Mouse (Mus musculus): ENCODE measurements at regions not wholly inside any gene's neighbourhood (a gene's known extent, or its start where the extent isn't known, plus 50 kb on each side); places are given as distances from the start of the nearest gene placed in this dataset.
A peak's percentile ranks its signal among the peaks of the same experiment; 100 is the strongest.

DNA sequence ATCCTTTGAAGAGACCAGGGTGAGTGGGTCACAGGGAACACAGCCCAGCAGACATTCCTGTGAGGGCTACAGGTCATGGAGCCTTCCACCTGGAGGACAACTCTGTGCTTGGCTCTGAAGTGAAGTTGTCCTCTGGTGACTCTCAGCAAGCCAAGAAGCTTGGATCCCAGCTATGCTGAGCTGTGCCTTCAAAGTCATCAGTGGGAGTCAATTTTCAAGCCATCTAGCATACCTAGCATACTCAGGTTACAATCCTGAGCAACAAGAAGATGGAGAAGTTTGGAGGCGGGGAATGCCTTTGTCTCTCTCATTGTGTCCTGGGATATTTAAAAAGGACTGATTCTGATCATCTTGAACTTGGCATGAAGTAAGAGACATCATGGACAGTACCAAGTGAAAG, 74.5 kb upstream of the Kdr start:
- 95% methylated on average over 1 of the region's 1 CpGs for WGBS
- H3K4me3 ChIP-seq (ENCODE audit: control insufficient read depth, insufficient read depth, low read length): no peak overlapping the region

GRCm38 (mm10) chr5:76051658-76052057, 73.4 kb upstream of the Kdr start:
- DNase-seq: no peak
- WGBS: 54% methylated on average over 2 of the region's 2 CpGs
- no peak overlapping the region for H3K27ac ChIP-seq (ENCODE audit: control insufficient read depth, insufficient read depth, low read length)
- no peaks in the 10 kb centered on the region for H3K27me3 ChIP-seq (ENCODE audit: control insufficient read depth, insufficient read depth, low read length)
- H3K4me3 ChIP-seq (ENCODE audit: control insufficient read depth, insufficient read depth, low read length): no peak overlapping the region
- H3K36me3 ChIP-seq (ENCODE audit: control insufficient read depth, insufficient read depth, low read length): no peaks in the 10 kb centered on the region
- no peak for TF ChIP-seq POLR2A (IDR thresholded peaks at IDR 0.05; ENCODE audit: control insufficient read depth, extremely low read depth, insufficient read depth, low read length, poor library complexity)
- TF ChIP-seq CTCF (IDR thresholded peaks at IDR 0.05; ENCODE audit: borderline replicate concordance, control insufficient read depth, extremely low read depth, insufficient read depth, low read length, poor library complexity): no peak
- H3K4me1 ChIP-seq (replicated peaks; ENCODE audit: control insufficient read depth, insufficient read depth, low read length): no peaks in the 10 kb centered on the region

More for the DNA sequence above, 74.5 kb upstream of the Kdr start:
- TF ChIP-seq CTCF (IDR thresholded peaks at IDR 0.05; ENCODE audit: borderline replicate concordance, control insufficient read depth, extremely low read depth, insufficient read depth, low read length, poor library complexity) (no peak), POLR2A (IDR thresholded peaks at IDR 0.05; ENCODE audit: control insufficient read depth, extremely low read depth, insufficient read depth, low read length, poor library complexity) (no peak)
- no peaks in the 10 kb centered on the region for H3K4me1 ChIP-seq (replicated peaks; ENCODE audit: control insufficient read depth, insufficient read depth, low read length)
- no peaks in the 10 kb centered on the region for H3K36me3 ChIP-seq (ENCODE audit: control insufficient read depth, insufficient read depth, low read length)
- no peak for DNase-seq
- H3K27me3 ChIP-seq (ENCODE audit: control insufficient read depth, insufficient read depth, low read length): no peaks in the 10 kb centered on the region
- H3K27ac ChIP-seq (ENCODE audit: control insufficient read depth, insufficient read depth, low read length): no peak overlapping the region

DNA sequence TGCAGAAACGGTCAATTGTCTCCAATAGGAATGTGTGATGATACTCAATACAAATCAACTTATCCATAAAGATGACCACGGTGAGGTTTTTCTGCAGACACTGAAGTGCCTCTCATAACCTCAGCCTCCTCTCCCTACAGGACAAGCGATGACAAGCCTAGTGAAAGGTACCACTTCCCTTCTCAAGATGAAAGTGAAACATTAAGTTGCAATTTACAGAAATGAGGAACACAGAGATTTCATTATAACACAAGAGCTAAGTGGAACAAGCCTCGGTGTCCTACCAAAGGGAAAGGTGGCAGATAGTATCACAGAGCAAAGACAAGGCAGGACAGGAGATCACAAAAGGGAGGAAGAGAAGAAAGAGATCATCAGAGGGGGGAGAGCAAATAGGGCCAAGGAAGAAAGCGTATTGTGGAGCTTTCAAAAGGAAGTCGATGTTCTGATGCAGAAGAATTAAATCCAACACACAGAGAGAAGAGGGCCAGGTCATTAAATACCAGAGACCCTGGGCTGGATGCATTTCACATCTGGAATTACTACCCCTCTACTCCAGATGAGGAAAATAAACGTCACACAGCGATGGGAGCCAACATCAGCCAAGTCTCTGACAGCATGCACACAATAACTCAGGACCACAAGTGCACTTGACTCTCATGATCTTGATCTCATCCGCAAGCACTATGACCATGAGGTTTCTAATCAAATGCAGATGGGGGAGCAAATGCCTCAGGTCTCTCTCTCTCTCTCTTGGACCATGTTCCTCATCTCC, 70.0 kb upstream of the Kdr start:
- DNase-seq: no peak
- no peaks in the 10 kb centered on the region for H3K27me3 ChIP-seq (ENCODE audit: control insufficient read depth, insufficient read depth, low read length)
- no peak overlapping the region for H3K27ac ChIP-seq (ENCODE audit: control insufficient read depth, insufficient read depth, low read length)
- H3K4me1 ChIP-seq (replicated peaks; ENCODE audit: control insufficient read depth, insufficient read depth, low read length): no peaks in the 10 kb centered on the region
- WGBS: 47% methylated on average over 9 of the region's 9 CpGs
- no peak for TF ChIP-seq CTCF (IDR thresholded peaks at IDR 0.05; ENCODE audit: borderline replicate concordance, control insufficient read depth, extremely low read depth, insufficient read depth, low read length, poor library complexity)
- no peak for TF ChIP-seq POLR2A (IDR thresholded peaks at IDR 0.05; ENCODE audit: control insufficient read depth, extremely low read depth, insufficient read depth, low read length, poor library complexity)
- no peaks in the 10 kb centered on the region for H3K36me3 ChIP-seq (ENCODE audit: control insufficient read depth, insufficient read depth, low read length)
- H3K4me3 ChIP-seq (ENCODE audit: control insufficient read depth, insufficient read depth, low read length): no peak overlapping the region

GRCm38 (mm10) chr5:76043521-76044510, 65.6 kb upstream of the Kdr start:
- Histone ChIP-seq H3K4me3 (ENCODE audit: control insufficient read depth, insufficient read depth, low read length) (no peak overlapping the region), H3K36me3 (ENCODE audit: control insufficient read depth, insufficient read depth, low read length) (no peaks in the 10 kb centered on the region), H3K27me3 (ENCODE audit: control insufficient read depth, insufficient read depth, low read length) (no peaks in the 10 kb centered on the region), H3K4me1 (replicated peaks; ENCODE audit: control insufficient read depth, insufficient read depth, low read length) (no peaks in the 10 kb centered on the region), H3K27ac (ENCODE audit: control insufficient read depth, insufficient read depth, low read length) (no peak overlapping the region)
- DNase-seq: no peak
- no peak for TF ChIP-seq POLR2A (IDR thresholded peaks at IDR 0.05; ENCODE audit: control insufficient read depth, extremely low read depth, insufficient read depth, low read length, poor library complexity)
- 93% methylated on average over 14 of the region's 14 CpGs for WGBS

- 71% methylated on average over 10 of the region's 10 CpGs for WGBS
- H3K27ac ChIP-seq (ENCODE audit: control insufficient read depth, insufficient read depth, low read length): no peak overlapping the region
- TF ChIP-seq POLR2A (IDR thresholded peaks at IDR 0.05; ENCODE audit: control insufficient read depth, extremely low read depth, insufficient read depth, low read length, poor library complexity): no peak
- no peak for TF ChIP-seq CTCF (IDR thresholded peaks at IDR 0.05; ENCODE audit: borderline replicate concordance, control insufficient read depth, extremely low read depth, insufficient read depth, low read length, poor library complexity)
- no peak overlapping the region for H3K4me3 ChIP-seq (ENCODE audit: control insufficient read depth, insufficient read depth, low read length)
- no peaks in the 10 kb centered on the region for H3K27me3 ChIP-seq (ENCODE audit: control insufficient read depth, insufficient read depth, low read length)
- peak; percentile 2 for DNase-seq
- no peaks in the 10 kb centered on the region for H3K4me1 ChIP-seq (replicated peaks; ENCODE audit: control insufficient read depth, insufficient read depth, low read length)
- H3K36me3 ChIP-seq (ENCODE audit: control insufficient read depth, insufficient read depth, low read length): no peaks in the 10 kb centered on the region
Observed at GRCm38 (mm10) chr5:76040454-76041203, 62.4 kb upstream of the Kdr start.

DNA sequence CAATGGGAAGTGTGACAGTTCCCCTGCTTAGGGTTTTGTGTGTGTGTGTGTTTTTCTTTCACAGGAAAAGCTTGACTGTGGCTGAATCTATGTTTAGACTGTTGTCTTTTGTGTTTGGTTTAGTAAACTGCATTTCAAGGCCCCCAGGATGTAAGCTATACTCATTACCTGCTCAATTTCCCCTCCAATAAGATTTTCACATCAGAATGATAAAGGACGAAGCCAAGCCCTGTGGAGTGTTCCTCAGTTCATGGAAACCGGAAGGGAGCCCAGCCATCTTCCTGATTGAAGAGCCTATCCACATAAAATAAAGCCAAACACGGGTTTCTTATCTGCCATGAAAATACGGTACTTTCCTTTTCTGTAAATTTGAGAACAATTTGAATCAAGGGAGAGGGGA, 50.5 kb upstream of the Kdr start:
- Histone ChIP-seq H3K27me3 (ENCODE audit: control insufficient read depth, insufficient read depth, low read length) (no peaks in the 10 kb centered on the region), H3K4me3 (ENCODE audit: control insufficient read depth, insufficient read depth, low read length) (no peak overlapping the region), H3K36me3 (ENCODE audit: control insufficient read depth, insufficient read depth, low read length) (no peaks in the 10 kb centered on the region), H3K4me1 (replicated peaks; ENCODE audit: control insufficient read depth, insufficient read depth, low read length) (no peaks in the 10 kb centered on the region), H3K27ac (ENCODE audit: control insufficient read depth, insufficient read depth, low read length) (no peak overlapping the region)
- 71% methylated on average over 4 of the region's 4 CpGs for WGBS
- DNase-seq: no peak
- no peak for TF ChIP-seq CTCF (IDR thresholded peaks at IDR 0.05; ENCODE audit: borderline replicate concordance, control insufficient read depth, extremely low read depth, insufficient read depth, low read length, poor library complexity)
- no peak for TF ChIP-seq POLR2A (IDR thresholded peaks at IDR 0.05; ENCODE audit: control insufficient read depth, extremely low read depth, insufficient read depth, low read length, poor library complexity)

All from thymus, adult 2 months (tissue).